Mouse (Mus musculus) megakaryocyte, embryonic 14.5 days (primary cell): ENCODE measurements at regions not wholly inside any gene's neighbourhood (a gene's known extent, or its start where the extent isn't known, plus 50 kb on each side); places are given as distances from the start of the nearest gene placed in this dataset.

ENCODE experiments used
- FLI1 ChIP-seq: IDR thresholded peaks from 2 replicates; pipeline ENCODE4 v1.6.1; 2012; ENCODE audit warnings: low read length, inconsistent platforms, mixed read lengths
- GATA1 ChIP-seq: IDR thresholded peaks from 3 replicates; pipeline ENCODE4 v1.6.1; 2012; ENCODE audit warnings: mixed read lengths, low read length, inconsistent platforms, borderline replicate concordance

DNA sequence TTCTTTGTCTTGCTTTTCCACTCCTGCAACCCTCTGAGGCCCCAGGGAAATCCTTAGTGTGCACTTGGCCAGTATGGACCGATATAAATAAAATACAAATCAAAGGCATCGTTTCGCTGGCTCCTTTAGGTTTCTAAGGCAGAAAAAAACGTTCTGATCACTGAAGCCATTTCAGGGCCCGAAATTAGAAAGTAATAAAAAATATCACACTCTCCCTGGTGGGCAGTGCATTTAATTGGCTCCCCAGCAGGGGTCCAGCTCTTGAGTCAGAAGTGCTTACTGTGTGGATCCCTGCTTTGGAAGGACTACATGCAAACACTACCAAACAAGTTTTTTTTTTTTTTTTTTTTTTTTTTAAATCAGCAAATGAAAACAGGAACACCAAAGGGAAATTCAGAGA lies 153.4 kb upstream of the Habp2 start:
- no peak for TF ChIP-seq FLI1
- no peak for TF ChIP-seq GATA1
